Mouse (Mus musculus) embryo, embryonic 10.5 days (tissue): ENCODE measurements at regions not wholly inside any gene's neighbourhood (a gene's known extent, or its start where the extent isn't known, plus 50 kb on each side); places are given as distances from the start of the nearest gene placed in this dataset.

ENCODE experiments used
- DNase-seq: peaks from one replicate; pipeline ENCODE4 v3.0.0-alpha.2; 2015; ENCODE audit warnings: low spot score

- DNase-seq: no peak
Observed at GRCm38 (mm10) chr4:69898831-69899230, 511.4 kb downstream of the Cdk5rap2 start.

- DNase-seq: no peak
Observed at GRCm38 (mm10) chr4:69896111-69896510, 514.1 kb downstream of the Cdk5rap2 start.

DNA sequence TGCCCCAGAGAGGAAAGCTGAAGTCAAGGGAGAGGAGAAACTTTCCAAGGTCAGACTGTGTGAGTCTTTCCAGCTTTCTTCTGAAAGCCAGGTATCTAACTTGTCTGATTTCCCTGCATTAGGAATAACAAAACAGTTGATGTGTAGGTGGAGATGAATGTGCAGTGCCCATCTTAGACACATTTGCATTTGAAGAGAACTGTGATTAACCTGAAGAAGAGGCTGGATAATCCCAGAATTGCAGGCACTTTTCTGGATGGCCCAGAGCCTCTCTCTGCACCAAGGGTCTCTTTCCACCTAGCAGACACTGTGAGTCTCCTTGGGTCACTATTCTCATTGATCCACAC is 517.4 kb downstream of the Cdk5rap2 start:
- DNase-seq: no peak

DNA sequence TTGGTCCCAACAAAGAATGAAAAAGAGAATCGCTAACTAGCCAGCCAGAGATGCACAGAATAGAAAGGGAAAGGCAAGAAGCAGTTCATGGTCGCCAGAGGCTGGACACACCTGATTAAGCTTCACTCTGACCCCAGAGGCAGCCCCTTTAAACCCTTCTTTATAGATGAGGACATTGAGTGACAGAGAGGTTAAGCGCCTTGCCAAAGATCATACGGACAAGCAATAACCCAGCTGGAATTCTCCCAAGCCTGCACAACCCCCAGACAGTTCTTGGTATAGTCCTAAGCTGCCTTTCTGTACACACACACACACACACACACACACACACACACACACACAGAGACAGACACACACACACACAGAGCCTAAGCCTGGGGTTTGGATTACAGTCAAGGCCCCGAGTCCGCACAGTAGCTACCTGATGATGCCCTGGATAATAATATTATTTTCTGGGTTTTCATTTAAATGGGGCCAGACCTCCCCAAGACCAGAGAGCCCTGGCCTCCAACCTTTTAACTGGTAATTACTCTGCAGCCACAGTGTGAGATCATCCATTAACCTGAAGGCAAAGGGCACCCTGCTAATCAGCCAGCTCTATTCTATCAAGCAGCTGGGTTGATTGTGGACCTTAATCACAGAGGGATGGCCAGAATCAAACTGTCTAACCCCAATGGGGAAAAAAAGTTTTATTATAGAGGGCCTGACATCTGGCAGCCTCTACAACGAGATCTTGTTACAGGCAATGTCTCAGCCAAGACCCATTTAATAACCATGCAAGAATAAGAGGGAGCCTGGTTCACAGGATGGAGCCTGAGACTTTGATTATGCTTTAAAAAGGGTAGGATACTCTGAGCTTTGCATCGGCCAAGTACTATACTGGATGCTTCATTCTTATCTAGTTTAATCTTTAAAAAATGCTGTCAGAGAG is 518.1 kb downstream of the Cdk5rap2 start:
- DNase-seq: peak; percentile 60

- DNase-seq: no peak
Observed at GRCm38 (mm10) chr4:69890655-69891054, 519.6 kb downstream of the Cdk5rap2 start.

DNA sequence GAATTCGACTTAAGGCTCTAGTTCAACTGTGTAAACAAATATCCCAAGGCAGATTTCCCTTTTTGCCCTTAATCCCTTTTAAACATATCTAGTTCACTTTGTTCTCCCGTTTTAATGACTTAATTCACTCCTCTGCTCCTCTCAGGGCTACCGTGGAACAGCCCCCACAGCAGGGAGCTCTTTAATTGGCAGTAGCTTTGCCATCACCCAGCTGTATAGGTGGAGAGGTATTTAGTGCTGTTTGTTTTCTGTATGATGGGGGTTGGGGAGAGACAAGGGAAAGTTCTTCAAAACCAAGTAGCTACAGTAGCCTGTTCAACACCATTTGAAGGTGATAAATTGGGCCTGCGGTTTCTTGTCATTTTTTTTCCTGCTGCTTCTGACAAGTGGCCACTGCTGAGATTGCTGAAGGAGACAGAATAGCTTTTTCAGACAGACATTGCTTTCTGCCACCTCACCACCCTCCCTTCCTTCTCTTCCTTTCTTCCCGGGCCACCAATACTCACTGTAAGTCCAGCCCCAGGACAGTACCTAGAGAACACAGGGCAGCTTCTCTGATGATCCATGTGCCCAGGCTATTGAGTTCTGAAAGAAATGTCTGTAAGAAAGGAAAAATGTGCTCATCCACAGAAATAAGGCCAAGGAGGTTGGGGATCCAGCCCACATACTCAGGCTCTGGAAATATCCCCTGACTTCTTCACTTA is 520.2 kb downstream of the Cdk5rap2 start:
- no peak for DNase-seq

DNA sequence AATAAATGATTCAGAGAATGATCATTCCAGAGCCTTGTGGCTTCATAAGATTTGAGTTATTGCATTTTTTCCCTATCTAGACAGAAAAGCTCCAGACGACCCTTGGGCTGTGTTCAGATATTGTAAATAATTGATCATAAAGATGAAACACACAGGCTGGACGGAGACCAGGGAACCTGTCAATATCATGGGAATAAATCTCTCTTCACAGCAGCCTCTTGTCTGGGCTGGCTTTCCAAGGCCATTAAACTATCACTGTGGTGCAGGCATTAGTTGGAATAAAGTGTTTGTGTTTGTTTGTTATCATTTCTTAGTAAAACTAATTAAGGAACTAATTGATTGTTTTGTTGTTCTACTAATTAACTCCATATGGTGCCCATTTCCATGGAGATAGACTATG is 533.5 kb downstream of the Cdk5rap2 start:
- no peak for DNase-seq

GRCm38 (mm10) chr4:69870638-69871037 is 539.6 kb downstream of the Cdk5rap2 start:
- no peak for DNase-seq

DNA sequence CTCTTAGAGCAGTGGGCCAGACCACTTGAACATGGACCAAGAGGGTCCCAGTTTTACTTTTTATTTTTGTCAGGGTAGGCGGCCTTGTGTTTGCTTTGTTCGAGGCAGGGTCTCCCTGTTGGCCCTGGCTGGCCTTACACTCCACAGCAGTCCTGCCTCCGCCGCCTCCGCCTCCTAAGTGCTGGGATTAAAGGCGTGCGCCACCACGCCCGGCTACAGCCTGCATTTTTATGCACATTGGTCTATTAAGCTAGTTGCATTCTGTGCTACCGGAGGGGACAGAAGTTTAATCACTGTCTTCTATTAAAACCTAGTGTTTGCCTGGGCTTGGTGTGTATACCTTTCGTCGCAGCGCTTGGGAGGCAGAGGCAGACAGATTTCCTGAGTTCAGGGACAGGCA is 555.2 kb downstream of the Cdk5rap2 start:
- DNase-seq: no peak

GRCm38 (mm10) chr4:69852637-69853036 is 557.6 kb downstream of the Cdk5rap2 start:
- DNase-seq: no peak

DNA sequence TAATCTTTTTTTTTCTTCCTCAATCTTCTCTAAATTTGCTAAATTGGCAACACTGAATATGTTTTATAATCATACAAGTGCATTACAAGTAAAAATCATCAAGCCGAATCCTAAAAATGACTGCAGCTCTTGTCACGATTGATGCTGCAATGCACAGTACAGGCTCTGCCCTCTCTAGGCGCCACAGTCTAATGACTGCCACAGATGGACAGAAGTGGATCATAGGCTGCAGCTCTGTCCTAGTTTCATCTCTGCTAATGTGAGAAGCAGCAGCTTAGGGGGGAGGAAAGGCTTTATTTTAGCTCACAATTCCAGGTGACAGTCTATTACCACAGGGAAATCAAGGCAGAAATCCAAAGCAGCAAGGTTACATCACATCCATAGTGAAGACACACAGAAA is 560.8 kb downstream of the Cdk5rap2 start:
- DNase-seq: no peak

DNA sequence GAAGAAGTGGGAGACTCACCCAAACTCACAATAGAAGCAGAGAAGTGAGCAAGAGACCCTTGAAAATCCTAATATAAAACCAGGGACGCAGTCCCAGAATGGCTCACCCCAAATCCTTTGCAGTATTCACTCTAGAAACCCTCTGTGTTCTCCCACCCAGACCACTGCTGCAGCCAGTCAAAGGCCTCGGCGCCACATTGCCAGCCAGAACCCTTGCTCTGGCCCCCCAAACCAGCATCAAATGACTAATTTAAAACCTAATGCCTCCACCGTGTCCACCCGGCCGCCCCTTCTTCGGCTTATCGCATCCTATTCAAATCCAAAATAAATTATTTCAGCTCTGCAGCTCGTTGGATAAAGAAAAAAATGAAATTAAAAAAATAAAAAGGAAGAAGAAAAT is 570.4 kb downstream of the Cdk5rap2 start:
- DNase-seq: no peak

- no peak for DNase-seq
Observed at GRCm38 (mm10) chr4:69838940-69839339, 571.3 kb downstream of the Cdk5rap2 start.

DNA sequence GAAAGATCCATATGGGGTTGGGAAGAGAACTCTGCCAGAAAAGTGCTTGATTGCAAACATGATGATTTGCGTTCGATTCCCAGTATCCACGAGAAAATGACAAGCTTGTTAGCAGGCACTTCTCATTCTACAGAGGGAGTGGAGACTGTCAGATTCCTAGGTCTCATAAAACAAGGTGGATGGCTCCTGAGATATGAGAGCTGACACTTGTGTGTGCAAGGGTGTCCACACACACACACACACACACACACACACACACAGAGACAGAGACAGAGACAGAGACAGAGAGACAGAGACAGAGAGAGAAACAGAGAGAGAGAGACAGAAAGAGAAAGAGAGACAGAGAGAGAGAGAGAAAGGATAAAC is 585.4 kb downstream of the Cdk5rap2 start:
- no peak for DNase-seq

GRCm38 (mm10) chr4:69824215-69824902 is 585.9 kb downstream of the Cdk5rap2 start:
- no peak for DNase-seq

- DNase-seq: peak; percentile 69
Observed at GRCm38 (mm10) chr4:69823311-69823940, 586.8 kb downstream of the Cdk5rap2 start.

- DNase-seq: no peak
Observed at GRCm38 (mm10) chr4:69818885-69819284, 591.4 kb downstream of the Cdk5rap2 start.

- no peak for DNase-seq
Observed at GRCm38 (mm10) chr4:69785481-69786050, 624.7 kb downstream of the Cdk5rap2 start.

DNA sequence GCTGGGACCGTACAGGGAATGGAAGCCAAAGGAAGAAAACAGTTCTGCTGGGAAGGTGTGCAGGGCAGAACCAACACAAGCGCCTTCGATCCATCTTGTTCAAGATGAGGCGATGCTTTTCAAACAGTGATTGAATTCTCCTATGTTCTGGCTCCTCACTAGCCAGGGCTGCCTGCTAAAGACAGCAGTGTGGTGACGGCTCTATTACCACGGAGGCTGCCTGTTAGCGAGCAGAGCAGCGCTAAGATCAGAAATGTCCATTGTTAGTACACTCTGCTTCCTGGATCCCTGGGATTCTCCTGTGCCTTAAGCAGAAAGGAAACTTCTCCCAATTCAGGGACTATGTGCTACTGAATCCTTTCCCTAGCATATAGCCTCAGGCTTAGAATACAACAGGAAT is 629.0 kb downstream of the Cdk5rap2 start:
- DNase-seq: no peak

GRCm38 (mm10) chr4:69761841-69762240 is 648.4 kb downstream of the Cdk5rap2 start:
- DNase-seq: no peak

DNA sequence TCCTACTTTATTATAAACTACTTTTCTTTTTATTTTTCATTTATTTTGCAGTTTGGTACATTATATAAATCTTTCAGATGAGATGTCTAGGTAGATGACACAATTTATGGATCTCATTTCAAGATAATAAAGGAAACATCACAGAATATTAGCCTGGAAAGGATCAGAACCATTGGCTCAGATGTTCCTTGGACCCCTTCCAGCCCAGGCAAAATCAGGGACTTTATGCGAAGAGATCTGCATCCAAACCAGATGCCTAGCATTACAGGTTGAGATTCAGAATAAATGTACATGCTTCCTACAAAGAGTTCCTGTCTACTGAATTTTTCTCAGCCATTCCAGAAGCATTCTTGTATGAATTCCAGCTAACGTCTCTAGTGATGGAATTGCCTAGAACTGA is 650.6 kb downstream of the Cdk5rap2 start:
- DNase-seq: no peak

DNA sequence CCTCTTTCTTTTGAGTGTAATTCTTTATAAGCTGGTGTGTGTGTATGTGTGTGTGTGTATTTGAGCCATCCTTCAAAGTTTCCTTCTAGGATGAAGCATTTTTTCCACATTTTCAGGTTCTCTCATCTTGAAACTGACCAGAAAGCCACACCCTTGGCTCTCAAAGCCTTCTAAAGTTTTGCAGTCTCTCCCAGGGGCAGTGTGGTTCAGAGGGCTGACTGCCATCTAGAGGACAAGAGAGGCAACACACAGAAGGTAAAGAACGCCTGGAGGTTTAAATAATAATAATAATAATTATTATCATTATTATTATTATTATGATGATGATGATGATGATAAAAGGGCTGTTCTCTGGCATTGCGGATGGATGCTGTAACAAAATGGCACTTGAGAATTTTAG is 655.7 kb downstream of the Cdk5rap2 start:
- peak; percentile 42 for DNase-seq
